Mouse (Mus musculus) left cerebral cortex, adult 9 months (tissue): ENCODE results near the gene Vmn1r204.
"Not testable (repeated sequence)": the region's sequence is repeated elsewhere in the genome, so short reads cannot be mapped to it uniquely, and the experiment has no call there.

Experiments used
- DNase-seq, 2 experiments: peaks; one replicate each; pipeline ENCODE4 v3.0.0; 2022; ENCODE audit warnings: low spot score in 2 of 2

Vmn1r204 gene

GRCm38 (mm10) chr13:22552898-22553297, at the start of gene Vmn1r204:
Gene Vmn1r204 (plus strand): TSS chr13:22553198.
- not testable (repeated sequence) for DNase-seq

- DNase-seq, result no peak
These were observed 47.7 kb upstream of the Vmn1r204 start, which contains the start of gene Vmn1r202 for GRCm38 (mm10) chr13:22505281-22505680. Gene Vmn1r202 (minus strand): TSS chr13:22505381.

GRCm38 (mm10) chr13:22517814-22518213, 35.2 kb upstream of the Vmn1r204 start, which contains the start of gene Vmn1r203:
Gene Vmn1r203 (plus strand): TSS chr13:22518114.
- DNase-seq, result no peak

GRCm38 (mm10) chr13:22574911-22575310, 21.9 kb downstream of the Vmn1r204 start:
- DNase-seq, result not testable (repeated sequence)

GRCm38 (mm10) chr13:22583336-22583735, 30.3 kb downstream of the Vmn1r204 start:
- DNase-seq, result not testable (repeated sequence)

GRCm38 (mm10) chr13:22592900-22593299, 39.9 kb downstream of the Vmn1r204 start, which contains the start of gene Vmn1r205:
Gene Vmn1r205 (minus strand): TSS chr13:22593000.
- no peak for DNase-seq
